Mouse (Mus musculus) CH12.LX (cell line): Measurements from ENCODE around the gene Dnah17.

ENCODE experiments used
- CHD1 ChIP-seq: IDR thresholded peaks from 2 replicates; pipeline ENCODE4 v1.6.1; 2012; ENCODE audit warnings: low read depth, low read length, improper control_type of control experiment, inconsistent platforms
- MEF2A ChIP-seq: IDR thresholded peaks from 2 replicates; pipeline ENCODE4 v1.6.1; 2014; ENCODE audit warnings: low read depth, mild to moderate bottlenecking, inconsistent platforms, low read length, improper control_type of control experiment, borderline replicate concordance
- POLR2A ChIP-seq: IDR thresholded peaks from 2 replicates; pipeline ENCODE4 v1.6.1; 2011; ENCODE audit warnings: low read depth, mild to moderate bottlenecking, improper control_type of control experiment, low read length

DNA sequence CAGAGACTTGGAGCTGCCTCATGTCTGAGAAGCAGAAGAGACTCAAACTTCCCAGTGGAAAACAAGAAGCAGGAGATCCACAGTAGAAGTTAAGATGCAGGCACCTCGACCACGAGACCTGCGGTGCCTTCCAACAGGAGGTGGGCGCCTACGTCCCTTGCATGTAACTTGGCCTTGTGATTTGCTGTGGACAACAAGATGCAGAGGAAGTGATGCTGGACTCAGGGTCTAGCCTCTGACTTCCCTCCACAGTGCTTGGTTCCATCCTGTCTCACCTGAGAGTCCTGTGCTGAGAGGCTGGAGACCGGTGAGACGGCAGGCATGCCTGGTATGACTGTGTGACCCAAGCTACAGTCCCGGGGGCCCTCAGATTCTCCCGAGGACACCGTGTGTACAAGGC, 16.0 kb upstream of the Dnah17 start:
- no peak for TF ChIP-seq MEF2A
- TF ChIP-seq CHD1, result no peak
- no peak for TF ChIP-seq POLR2A
